Mouse (Mus musculus) layer of hippocampus, postnatal 36 days (tissue): ENCODE measurements at regions not wholly inside any gene's neighbourhood (a gene's known extent, or its start where the extent isn't known, plus 50 kb on each side); places are given as distances from the start of the nearest gene placed in this dataset.

Experiments used
- DNase-seq, 2 experiments: peaks; one replicate each; pipeline ENCODE4 v3.0.0; 2022

DNA sequence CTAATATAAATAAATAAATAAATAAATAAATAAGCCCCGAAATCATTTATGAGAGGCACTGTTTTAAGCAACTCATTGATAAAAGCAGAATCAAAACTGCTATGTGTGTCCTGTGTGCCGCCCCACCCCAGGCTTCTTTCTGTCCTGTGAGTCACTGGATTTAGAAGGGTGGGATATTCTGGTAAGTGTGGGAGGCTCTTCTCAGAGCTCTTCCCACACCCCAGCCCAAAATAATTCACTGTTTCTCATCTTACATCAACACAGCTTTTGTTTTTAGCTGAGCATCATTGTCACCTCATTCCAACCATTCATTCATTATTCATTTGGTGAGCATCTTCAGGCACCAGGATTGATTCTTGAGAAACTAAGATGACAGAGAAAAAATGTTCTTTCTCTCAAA, 118.4 kb downstream of the Barx2 start:
- no peak for DNase-seq

DNA sequence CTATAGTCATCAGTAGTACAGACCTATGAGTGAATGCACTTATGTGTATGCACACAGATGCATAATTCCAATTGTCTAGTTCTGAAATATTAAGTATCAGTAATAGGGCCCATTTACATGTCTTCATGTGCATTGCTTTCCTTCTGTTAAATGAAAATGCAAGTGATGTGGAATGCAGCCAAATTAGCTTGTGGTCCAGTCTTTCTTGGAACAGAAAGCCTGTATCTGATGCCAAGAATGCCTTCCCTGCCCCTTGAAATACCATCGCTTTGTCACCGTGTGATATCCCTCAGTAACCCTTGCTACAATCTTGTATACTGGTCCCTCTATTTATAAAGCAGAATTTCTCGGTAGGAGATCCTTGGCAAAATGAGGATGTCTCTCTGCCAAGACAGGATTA, 137.3 kb downstream of the Barx2 start:
- DNase-seq = no peak

DNA sequence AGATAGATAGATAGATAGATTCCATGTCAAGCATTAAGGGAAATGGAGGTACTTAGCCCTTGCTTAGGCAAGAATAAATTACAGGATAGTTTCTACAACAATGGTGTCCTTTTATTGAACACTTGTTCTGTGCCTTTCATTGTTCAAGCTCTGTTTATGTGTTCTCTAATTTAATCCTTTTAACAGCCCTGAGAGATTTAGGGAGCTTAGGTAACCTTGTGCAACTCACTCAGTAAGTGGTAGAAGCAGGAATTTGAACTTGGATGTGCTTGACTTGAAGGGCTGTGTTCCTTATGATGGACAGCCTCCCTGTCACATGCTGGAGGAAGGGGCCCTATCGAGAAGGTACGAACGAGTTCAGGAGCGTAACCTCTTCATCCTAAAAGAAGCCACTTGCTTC, 147.9 kb downstream of the Barx2 start:
- DNase-seq = no peak

DNA sequence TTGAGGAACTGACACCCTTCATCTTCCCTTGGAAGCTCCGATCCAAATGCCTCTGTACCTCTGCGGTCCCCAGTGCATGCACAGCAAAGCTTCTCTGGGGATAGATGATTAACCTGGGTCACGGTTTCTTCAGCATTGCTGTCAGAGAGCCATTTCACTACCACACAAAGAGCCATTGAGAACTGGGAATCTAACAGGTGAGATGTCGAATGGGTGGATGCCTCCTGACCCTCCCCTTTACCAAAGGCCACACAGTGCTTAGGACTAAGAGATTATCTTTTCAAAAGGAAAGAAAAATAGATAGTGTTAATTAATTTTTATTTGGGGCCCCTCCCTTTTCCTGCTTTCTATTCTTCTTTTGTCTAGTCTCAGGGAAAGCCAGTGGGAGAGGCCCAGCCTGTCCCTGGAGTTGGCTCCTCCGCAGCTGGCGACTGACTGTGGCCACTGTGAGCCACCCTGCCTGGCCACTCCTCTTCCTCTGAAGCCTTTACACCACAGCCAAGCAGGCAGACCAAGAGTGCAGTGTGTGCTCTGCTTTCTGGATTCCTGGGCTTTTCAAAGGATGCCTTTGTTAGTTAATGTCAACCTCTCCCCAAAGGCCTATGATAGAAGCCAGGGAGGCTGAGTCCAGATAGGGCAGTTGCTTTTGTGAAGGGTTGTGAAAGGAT, 155.2 kb downstream of the Barx2 start:
- DNase-seq = no peak

DNA sequence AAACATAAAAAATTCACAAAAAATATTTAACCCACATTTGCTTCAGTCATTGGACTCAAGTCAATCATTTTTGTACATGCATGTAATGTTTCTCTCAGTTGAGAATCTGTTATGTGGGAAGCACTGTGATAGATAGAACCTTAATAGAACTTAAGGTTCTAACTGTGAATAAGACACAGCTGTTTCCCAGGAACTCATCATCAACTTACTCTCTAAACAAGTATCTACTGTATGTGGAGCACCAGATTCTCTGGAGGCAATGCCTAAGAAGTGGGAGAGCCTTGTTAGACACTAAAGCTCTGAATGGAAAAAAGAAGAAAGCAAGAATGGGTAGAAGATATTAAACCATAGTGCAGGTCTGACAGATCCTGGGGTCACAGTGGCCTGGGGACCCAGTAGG, 182.8 kb downstream of the Barx2 start:
- no peak for DNase-seq

DNA sequence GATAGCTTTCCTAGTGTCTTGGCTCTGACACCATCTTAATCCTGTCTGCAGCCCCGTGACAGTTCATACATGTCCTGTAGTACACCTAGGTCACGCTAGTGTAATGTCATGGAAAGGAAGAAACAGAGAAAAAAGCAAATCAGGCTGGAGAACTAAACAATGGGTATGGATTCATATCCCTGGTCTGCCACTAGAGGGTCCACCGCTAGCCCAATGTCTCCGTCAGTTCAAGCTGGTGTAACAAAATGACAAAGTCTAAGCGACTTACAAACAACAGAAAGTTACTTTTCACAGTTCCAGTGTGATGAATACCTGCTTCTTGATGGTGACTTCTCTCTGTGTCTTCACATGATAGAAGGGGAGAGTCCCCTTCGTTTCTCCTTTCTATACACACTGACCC, 194.0 kb downstream of the Barx2 start:
- no peak for DNase-seq

DNA sequence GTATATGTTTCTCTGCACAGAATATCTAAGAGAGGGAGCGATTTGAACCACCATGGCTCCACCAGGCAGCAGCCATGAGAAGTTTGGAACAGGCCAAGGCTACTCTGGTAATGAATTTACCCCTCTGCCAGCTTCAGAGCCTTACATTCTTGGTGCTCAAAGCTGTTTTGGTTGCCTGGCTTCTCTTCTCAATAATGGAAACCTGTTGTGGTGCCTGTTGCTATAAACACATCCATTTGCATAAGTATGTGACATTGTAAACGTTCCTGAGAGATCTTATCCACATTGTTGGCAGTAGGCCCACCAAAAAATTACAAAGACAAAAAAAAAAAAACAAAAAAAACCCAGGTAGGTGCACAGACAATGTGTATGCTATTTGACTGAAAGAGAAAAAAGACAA, 203.2 kb downstream of the Barx2 start:
- no peak for DNase-seq

DNA sequence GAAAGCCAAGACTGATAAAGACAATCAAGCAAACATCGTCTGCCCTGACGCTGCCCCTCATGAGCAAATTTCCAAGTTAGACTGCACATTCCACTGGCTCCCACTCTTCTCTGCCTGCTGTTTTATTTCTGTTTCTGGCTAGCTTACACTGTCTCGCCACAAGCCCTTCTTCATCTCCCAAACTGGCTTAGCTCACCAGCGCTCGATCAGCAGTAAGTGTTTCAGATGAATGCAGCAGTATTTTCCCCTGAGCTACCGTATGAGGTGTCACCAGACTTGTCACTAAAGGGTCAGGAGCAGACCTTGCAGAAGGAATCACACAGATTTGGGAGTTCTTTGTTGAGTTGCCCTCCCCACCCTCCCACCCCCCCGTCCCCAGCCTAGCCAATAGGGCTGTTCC, 206.6 kb downstream of the Barx2 start:
- no peak for DNase-seq

DNA sequence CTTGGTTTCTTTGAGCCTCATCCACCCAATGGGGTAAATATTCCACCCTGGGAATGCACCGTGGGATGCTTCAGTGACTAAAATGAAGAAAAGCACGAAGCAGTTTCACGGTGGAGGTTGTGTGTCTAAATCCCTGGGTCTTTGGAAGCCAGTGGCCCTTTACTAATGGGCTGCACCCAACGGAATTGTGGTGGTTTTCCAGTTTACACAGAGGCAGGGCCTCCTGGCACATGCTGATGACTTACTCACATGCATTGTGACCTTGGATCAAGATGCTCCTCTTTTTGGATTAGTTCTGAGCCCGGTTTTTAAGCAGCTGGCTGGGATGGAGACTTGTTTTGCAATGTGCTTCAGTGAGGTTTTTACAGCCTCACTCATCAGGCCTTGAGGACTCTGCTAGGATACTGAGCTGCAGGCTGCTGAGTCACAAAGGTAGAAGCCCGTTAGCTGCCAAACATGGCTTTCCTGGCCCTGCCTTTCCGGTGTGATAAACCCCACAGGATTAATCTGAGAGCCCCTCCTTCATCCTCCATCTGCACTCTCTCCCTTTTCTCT, 222.3 kb downstream of the Barx2 start:
- DNase-seq = no peak

DNA sequence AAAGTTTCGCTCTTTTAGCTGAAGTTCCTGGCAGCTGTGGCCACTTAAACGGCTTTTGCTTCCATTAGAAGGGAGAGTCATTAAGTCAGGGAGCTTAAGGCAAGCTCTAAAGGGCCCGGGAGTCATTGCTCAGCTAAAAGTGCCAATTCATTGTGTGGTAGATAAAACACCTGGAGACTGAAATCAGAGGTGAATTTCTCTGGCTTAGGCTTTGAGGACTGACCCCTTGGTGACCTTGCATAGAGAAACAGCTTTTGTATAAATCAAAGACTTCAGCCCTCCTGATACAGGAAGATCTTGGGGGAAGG, 224.1 kb upstream of the Tmem45b start:
- no peak for DNase-seq

DNA sequence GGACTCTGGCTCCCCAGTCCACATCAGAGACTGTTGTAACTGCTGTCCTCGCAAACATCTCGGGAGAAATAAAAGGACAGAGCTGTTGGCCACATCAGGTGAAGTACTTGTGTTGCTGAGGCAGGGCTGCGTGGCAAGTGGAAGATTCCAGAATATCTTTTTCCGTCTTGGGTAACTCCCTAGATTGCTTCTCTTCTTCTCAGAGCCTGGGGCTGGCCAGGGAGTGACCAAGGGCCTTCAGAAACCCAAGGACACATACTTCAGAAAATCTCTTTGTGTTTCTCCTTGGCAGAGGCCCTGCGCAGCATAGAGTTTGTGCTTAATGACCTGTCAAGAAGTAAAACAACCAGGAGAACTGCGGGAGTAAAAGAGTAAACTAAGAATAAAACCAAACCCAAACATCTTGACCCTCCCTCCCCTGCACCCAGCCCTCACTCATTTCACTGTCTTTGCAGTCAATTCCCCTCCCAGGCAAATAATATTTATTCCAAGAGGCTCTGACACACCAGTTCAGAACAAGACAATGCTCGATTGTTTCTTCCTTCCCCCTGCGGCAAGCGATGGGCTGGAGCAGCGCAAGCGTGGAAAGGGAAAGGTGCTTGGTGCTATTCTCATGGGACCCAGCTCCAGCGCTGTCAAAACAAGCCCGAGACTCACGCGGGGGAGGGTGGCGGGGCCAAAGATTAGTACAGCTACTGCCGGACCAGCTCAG, 223.6 kb upstream of the Tmem45b start:
- no peak for DNase-seq

DNA sequence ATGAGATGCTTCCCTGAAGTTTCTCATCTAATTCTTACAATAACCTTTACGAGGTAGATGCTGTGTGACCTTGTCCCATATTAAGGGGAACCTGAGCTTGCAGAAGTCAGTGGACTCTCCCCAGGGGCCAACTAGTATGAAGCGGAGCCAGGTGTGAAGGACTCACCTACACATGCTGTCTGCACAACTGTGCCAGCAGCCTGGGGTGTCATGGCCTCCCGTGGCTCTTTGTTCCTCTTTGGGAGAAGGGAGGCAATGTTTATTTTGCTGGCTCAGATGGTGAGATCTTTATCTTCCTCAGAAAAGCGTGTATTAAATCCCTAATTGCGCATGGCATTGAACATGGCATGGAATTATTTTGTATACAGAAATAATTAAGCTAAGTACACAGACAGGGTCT, 222.2 kb upstream of the Tmem45b start:
- DNase-seq = no peak

DNA sequence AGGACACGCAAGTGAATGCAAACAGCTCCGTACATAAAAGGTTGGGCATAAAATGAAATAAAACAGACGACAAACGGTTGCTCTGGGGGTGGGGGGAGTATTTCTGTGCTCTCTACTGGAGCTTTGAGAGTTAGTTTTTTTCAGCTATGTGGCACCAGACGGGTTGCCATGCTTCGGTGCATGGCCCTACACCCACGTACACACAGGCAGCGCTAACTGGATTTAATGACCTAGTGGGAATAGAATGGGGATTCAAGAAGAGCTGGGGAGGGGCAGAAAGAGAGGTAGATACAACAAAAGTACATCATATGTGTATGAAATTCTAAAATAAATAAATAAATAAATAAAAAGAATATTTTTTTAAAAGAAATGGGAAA, 220.5 kb upstream of the Tmem45b start:
- DNase-seq = no peak

DNA sequence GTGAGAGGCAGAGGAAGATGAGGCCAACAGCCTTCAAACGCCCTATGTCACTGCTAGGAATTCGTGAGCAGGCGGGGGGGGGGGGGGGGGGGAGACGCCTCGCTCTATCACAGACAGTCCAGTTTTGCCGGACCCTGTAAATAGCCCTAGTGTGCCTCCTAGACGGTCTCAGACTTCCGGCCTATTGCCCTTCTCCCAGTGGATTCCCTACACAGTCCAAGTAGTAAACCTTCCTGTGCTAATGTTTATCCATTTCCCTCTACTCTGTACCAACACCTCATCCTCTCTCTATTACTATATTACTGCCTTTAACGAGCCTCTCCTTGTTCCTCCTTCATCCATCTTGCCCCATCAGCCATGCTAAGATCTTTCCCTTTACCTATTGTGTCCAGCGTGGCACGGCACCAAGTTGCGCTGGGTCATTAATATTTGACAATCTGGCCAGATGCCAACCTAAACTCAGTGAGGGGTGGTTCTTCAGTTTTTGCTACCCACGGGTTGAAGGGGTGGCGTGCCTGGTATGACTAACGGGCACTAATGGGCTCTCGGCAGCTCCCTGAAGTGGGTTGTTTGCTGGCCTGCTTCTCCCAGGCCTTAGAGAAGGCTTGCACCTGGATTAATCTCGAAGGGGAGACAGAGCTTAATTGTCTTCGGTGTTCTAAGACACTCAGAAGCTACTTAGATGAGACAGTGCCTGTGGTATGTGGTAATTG, 220.0 kb upstream of the Tmem45b start:
- no peak for DNase-seq

DNA sequence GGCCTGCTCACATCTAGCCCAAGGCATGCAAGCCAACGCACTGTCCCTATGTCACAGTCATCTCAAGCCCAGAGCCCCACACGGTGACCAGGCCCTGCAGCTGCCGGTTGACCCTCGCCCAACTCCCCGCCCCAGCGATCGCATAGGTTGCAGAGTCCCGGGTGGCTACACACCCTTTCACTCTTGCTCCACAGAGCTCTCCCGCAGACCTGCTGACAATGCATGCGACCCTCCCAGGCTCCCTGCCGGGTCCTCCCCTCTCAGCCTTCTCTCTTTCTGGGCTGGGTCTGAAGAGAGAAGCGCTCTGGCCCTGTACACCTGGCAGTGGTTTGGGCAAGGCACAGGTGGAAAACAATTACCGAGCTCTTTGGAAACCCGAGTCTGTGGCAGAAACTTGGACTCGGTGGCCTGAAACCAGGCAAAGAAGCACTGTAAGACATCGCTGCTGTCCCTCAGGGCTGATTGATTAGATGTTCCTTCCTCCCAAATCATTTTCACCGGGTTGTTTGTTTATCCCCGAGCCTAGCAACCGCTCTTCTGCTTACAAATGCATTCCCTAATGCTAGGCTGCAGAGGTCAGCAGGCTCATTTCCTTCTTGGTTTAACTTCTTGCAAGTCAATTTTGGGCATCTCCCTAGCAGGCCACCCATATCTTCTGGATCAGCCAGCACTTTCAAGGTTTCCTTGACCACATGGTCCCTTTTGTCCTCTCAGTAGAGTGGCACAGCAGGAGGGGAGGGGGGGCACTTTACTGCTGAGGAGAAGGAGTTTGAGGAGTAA, 219.2 kb upstream of the Tmem45b start:
- DNase-seq = no peak

DNA sequence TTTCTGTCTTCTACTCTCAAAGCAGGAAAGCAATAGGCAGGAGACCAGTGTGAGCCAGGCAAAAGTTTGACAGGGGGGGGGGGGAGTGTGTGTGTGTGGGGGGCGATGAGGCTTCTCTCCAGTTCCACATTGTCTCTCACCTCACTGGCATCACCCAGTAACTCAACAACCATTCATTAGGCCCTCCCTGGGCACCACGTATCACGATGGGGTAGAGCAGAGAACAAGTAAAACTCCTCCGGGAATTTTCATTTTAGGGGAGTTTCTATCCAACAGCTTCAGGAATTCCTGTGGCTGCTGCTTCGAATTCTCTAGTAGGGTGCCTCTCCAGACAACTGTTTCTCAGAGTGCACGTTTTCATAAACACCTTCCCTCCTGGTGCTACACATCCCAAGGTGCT, 218.6 kb upstream of the Tmem45b start:
- no peak for DNase-seq

DNA sequence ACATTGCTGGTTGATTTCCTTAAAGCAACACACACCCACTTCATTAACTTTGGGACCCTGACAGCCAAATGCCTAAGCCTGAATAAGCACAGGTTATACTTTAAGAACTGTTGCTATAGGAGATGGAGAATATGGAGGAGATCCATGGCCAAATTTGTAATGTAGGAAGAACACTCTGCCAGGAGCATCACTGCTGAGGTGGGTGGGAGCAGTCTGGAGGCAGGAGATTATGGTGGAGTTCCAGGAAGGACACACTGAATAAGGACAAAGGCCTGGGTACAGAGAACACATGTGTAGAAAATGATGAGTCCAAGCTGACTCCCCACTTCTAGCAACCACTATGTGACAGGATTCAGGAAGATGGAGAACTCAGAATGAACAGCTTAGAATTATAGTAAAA, 212.9 kb upstream of the Tmem45b start:
- no peak for DNase-seq

DNA sequence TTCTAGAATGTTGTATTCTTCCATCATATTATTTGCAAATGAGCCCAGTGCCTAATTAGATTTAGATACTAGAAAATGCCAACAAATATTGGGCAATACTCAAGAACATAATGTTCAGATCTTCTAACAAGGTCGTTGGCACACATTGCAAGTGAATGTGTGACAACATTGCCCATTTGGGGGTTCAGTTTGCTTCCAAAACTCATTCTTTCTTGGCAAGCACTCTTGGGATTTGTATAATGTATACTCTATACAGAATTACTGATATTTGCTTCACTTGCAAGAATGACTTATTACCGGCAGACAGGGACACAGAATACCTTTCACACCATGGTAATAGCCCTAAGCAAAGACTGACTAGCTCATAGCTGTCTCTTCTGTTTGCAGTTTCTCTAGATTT, 194.8 kb upstream of the Tmem45b start:
- DNase-seq = no peak

DNA sequence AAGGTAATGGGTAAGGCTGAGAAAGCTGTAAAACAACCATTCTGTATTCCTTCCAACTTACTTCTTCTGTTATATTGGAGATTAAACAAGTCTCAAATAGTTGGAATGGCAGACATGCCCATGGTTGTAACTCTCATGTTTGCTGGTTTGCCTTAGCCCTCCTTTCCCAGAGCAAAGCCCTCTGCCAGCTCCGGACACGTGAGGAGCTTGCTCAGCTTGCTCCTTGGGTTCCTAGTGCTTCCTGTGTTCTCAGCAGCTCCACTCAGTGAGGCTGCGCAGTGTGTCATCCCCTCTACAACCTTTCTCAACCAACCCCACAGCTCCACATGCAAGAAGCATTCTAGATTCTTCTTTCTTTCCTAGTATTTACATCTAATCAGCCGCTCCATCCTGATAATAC, 193.3 kb upstream of the Tmem45b start:
- no peak for DNase-seq

DNA sequence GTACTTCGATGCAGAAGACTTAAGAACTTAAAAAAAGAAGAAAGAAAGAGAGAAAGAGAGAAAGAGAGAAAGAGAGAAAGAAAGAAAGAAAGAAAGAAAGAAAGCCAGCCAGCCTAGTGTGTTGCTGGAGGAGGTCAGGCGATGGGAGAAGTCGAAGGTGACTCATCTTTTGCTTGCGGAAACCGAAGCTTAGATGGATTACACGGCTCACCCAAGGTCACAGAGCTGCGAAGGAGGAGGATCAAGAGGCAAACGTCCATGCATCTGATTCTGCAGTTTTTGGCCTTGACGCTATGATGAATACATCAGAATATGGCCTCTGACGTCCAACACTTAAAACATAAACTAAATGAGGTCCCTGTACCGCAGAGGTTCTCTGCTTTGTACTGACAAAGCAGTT, 192.4 kb upstream of the Tmem45b start:
- no peak for DNase-seq

DNA sequence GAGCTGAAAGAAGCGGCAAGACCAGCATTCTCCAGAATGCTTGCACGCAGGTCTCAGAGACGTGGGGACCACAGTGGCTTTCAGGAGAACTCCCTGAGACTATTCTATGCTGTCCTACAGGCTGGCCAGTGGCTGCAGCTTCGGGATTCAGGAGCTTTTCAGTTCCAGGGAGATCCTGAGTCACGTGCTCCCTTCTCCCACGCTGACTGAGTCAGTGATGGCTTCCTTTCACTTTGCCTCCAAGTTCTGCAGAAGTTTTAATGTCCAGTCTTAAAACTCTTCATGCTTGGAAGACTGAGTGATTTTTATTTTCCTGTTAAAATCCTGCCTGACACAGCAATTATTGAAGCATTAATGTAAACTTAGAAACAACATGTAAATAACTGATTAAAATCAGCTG, 190.5 kb upstream of the Tmem45b start:
- no peak for DNase-seq

DNA sequence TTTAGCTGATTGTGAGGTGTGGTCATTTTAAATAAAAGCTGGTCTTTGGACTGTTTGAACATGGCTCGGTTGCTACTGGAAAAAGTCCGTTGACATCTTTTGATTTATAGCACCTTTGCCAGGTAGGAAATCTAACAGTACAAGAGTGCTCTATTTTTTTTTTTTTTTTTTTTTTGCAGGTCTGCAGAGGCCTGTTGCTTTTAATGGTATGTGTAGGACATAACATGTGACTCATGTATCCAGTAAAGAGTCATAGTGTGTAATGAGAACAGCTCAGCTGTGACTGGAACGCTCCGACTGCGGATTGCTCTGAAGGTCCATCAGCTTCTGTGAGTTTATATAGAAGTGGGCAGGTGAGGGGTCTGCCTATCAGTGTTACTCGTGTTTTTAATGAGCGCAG, 190.0 kb upstream of the Tmem45b start:
- DNase-seq = no peak

DNA sequence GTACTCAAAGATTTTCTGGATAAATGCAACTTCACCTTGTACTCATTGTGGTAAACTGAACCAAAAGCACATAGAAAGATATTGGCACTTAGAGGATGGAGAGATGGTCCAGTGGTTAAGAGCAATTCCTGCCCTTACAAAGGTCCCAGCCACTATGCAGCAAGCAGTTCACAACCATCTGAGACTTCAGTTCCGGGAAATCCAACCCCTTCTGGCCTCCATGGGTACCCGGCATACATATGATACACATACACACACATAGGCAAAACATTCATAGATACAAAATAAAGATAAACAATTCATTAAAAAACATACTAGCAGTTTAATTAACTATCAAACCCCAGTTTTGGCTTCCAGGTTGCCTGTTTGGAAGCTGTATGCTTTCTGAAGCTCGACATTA, 189.5 kb upstream of the Tmem45b start:
- DNase-seq = no peak
